Mouse (Mus musculus): ENCODE measurements around the gene Hoxa10. TPM values are rescaled to one million over a fixed set of nuclear protein-coding genes. Genes with fewer than 3 reads are reported as not detected.

Hoxa10 gene
- polyA plus RNA-seq, 1 experiment from 2014 or later: not detected

GRCm38 (mm10) chr6:52236806-52237205 lies 3.8 kb downstream of the Hoxa10 start:
- no peak for ATAC-seq (replicated peaks; ENCODE audit: low FRiP score)
- DNase-seq (ENCODE audit: low spot score): peak; percentile 24
- Histone ChIP-seq H3K9ac (ENCODE audit: low read length) (no peak overlapping the region), H3K4me2 (ENCODE audit: low read depth, low read length, severe bottlenecking) (no peak overlapping the region), H3K36me3 (ENCODE audit: control insufficient read depth, insufficient read depth, low read length) (no peaks in the 10 kb centered on the region), H3K27me3 (ENCODE audit: control insufficient read depth, insufficient read depth, low read length) (peaks cover 95% of the 10 kb centered on the region), H3K4me1 (replicated peaks; ENCODE audit: control insufficient read depth, insufficient read depth, low read length) (0 out of 2 replicates have a peak, but pooled peaks cover 3% of the 10 kb centered on the region), H3K9me3 (ENCODE audit: control insufficient read depth, low read length) (no peaks in the 10 kb centered on the region), H3K4me3 (ENCODE audit: low read depth, low read length) (no peak overlapping the region), H3K27ac (ENCODE audit: low read depth, low read length) (no peak overlapping the region)
- WGBS: 4% methylated on average over 3 of the region's 3 CpGs

DNA sequence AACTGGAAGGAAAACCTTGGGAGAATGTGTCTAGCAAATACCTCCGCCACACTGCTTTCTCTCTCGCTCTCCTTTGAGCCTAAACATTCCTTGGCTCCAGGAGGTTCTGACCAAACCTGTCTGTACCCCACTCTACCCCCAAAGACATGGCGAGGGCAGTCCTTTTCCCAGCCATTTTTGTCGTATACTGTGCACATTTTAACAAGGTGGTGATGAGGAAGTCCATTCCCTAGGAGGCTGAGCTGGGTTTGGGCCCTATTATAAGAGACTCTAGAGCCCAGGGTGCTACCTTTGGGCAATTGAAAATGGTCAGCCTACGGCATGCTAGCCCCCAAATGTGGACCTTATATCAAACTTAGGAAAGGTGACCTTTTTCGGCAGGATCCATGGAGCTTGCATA lies 4.8 kb downstream of the Hoxa10 start:
- H3K4me2 ChIP-seq (ENCODE audit: low read depth, low read length, severe bottlenecking): no peak overlapping the region
- 16% methylated on average over 6 of the region's 6 CpGs for WGBS

GRCm38 (mm10) chr6:52235267-52235666 lies 5.4 kb downstream of the Hoxa10 start:
- ATAC-seq (replicated peaks; ENCODE audit: low FRiP score) (no peak), DNase-seq (ENCODE audit: low spot score) (no peak)
- Histone ChIP-seq H3K27me3 (ENCODE audit: control insufficient read depth, insufficient read depth, low read length) (peaks cover 93% of the 10 kb centered on the region), H3K9me3 (ENCODE audit: control insufficient read depth, low read length) (no peaks in the 10 kb centered on the region), H3K4me1 (replicated peaks; ENCODE audit: control insufficient read depth, insufficient read depth, low read length) (0 out of 2 replicates have a peak, but pooled peaks cover 3% of the 10 kb centered on the region), H3K4me3 (ENCODE audit: low read depth, low read length) (no peak overlapping the region), H3K9ac (ENCODE audit: low read length) (no peak overlapping the region), H3K4me2 (ENCODE audit: low read depth, low read length, severe bottlenecking) (no peak overlapping the region), H3K27ac (ENCODE audit: low read depth, low read length) (no peak overlapping the region), H3K36me3 (ENCODE audit: control insufficient read depth, insufficient read depth, low read length) (no peaks in the 10 kb centered on the region)
- 34% methylated on average over 9 of the region's 9 CpGs for WGBS

More for the DNA sequence above, 4.8 kb downstream of the Hoxa10 start:
- no peak overlapping the region for H3K4me3 ChIP-seq (ENCODE audit: low read depth, low read length)
- 0 out of 2 replicates have a peak, but pooled peaks cover 3% of the 10 kb centered on the region for H3K4me1 ChIP-seq (replicated peaks; ENCODE audit: control insufficient read depth, insufficient read depth, low read length)
- ATAC-seq (replicated peaks; ENCODE audit: low FRiP score) (no peak), DNase-seq (ENCODE audit: low spot score) (peak; percentile 44)
- no peak overlapping the region for H3K27ac ChIP-seq (ENCODE audit: low read depth, low read length)
- no peaks in the 10 kb centered on the region for H3K9me3 ChIP-seq (ENCODE audit: control insufficient read depth, low read length)
- peaks cover 93% of the 10 kb centered on the region for H3K27me3 ChIP-seq (ENCODE audit: control insufficient read depth, insufficient read depth, low read length)
- no peak overlapping the region for H3K9ac ChIP-seq (ENCODE audit: low read length)
- H3K36me3 ChIP-seq (ENCODE audit: control insufficient read depth, insufficient read depth, low read length): no peaks in the 10 kb centered on the region

GRCm38 (mm10) chr6:52234428-52235140 lies 6.1 kb downstream of the Hoxa10 start:
- ATAC-seq (replicated peaks; ENCODE audit: low FRiP score) (no peak), DNase-seq (ENCODE audit: low spot score) (peak; percentile 57)
- H3K4me1 ChIP-seq (replicated peaks; ENCODE audit: control insufficient read depth, insufficient read depth, low read length): 0 out of 2 replicates have a peak, but pooled peaks cover 3% of the 10 kb centered on the region
- H3K36me3 ChIP-seq (ENCODE audit: control insufficient read depth, insufficient read depth, low read length): no peaks in the 10 kb centered on the region
- WGBS: 1% methylated on average over 64 of the region's 68 CpGs
- no peak overlapping the region for H3K9ac ChIP-seq (ENCODE audit: low read length)
- H3K27ac ChIP-seq (ENCODE audit: low read depth, low read length): no peak overlapping the region
- H3K27me3 ChIP-seq (ENCODE audit: control insufficient read depth, insufficient read depth, low read length): peaks cover 93% of the 10 kb centered on the region
- H3K4me2 ChIP-seq (ENCODE audit: low read depth, low read length, severe bottlenecking): no peak overlapping the region
- H3K9me3 ChIP-seq (ENCODE audit: control insufficient read depth, low read length): no peaks in the 10 kb centered on the region
- no peak overlapping the region for H3K4me3 ChIP-seq (ENCODE audit: low read depth, low read length)

DNA sequence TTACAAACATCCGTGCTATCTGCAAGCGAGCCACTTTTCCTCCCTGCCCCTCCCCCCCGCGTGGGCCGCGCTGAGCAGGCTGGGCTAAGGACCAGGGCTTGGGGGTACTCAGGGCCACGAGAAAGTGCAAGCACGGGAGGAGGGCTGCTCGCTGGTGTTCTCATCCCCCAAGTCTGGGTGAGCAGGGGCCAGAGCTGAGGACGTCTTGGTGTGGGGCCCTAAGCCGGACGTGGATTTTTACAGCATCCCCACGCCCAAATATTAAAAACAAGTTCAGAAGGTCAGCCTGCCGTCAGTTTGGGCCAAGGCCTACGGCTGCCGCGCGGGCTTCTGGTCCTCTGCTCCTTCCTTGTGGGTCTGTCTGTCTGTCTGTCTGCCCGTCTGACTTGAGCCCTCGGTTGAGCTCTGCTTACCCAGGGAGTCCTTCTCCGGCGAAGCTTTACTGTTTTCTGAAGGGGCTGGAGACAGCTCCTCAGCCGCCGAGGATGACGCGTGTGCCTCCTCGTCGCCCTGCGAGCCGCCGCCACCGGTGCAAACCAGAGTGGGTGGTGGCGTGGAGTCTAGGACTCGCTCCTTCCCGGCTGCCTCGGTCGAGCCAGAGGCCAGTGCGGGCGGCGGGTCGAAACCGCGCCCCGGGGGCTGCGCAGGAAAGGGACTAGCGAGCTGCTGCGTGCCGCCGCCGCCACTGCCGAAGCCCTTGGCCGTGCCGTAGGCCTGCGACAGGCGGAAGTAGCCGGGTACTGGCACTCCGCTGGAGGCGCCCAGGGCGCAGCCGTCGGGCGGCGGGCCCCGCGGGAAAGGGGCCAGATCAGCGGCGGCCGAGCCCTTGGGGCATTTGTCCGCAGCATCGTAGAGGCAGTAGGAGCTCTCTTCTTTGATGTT lies 6.9 kb downstream of the Hoxa10 start:
- no peak overlapping the region for H3K27ac ChIP-seq (ENCODE audit: low read depth, low read length)
- H3K4me1 ChIP-seq (replicated peaks; ENCODE audit: control insufficient read depth, insufficient read depth, low read length): 0 out of 2 replicates have a peak, but pooled peaks cover 3% of the 10 kb centered on the region
- H3K36me3 ChIP-seq (ENCODE audit: control insufficient read depth, insufficient read depth, low read length): no peaks in the 10 kb centered on the region
- WGBS: under 1% methylated on average over 70 of the region's 70 CpGs
- no peaks in the 10 kb centered on the region for H3K9me3 ChIP-seq (ENCODE audit: control insufficient read depth, low read length)
- ATAC-seq (replicated peaks; ENCODE audit: low FRiP score) (no peak), DNase-seq (ENCODE audit: low spot score) (peak; percentile 64)
- H3K27me3 ChIP-seq (ENCODE audit: control insufficient read depth, insufficient read depth, low read length): peaks cover 95% of the 10 kb centered on the region
- H3K4me2 ChIP-seq (ENCODE audit: low read depth, low read length, severe bottlenecking): no peak overlapping the region
- H3K9ac ChIP-seq (ENCODE audit: low read length): no peak overlapping the region
- H3K4me3 ChIP-seq (ENCODE audit: low read depth, low read length): no peak overlapping the region

DNA sequence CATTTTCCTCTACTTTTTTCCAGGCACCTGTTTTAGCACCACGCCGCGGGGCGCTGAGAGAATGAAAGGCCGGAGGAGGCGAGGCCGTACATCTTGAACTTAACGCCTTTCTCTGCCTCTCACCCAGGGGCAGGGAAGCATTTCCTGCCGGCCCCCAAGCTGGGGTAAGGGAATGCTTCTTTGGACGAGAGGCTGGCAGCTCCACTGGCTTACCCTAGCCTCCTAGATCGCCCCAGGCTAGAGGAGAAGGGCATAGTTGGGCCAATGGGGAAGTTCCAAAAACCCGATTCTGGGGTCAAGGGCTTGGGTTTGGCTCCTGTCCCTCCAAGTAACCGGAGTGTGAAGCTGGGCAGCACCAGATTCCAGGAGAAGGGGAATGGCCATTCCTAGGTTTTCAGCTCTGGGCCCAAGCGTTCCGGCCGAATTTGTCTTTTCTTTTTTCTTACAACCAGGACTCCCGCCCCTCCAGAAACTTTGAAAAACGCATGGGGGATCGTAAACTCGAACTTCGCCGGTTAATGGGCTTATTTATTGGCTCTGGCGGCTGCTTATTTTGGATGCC lies 7.6 kb downstream of the Hoxa10 start:
- ATAC-seq (replicated peaks; ENCODE audit: low FRiP score) (no peak), DNase-seq (ENCODE audit: low spot score) (peak; percentile 53)
- Histone ChIP-seq H3K9ac (ENCODE audit: low read length) (no peak overlapping the region), H3K27me3 (ENCODE audit: control insufficient read depth, insufficient read depth, low read length) (peaks cover 96% of the 10 kb centered on the region), H3K4me1 (replicated peaks; ENCODE audit: control insufficient read depth, insufficient read depth, low read length) (0 out of 2 replicates have a peak, but pooled peaks cover 3% of the 10 kb centered on the region), H3K4me3 (ENCODE audit: low read depth, low read length) (no peak overlapping the region), H3K27ac (ENCODE audit: low read depth, low read length) (no peak overlapping the region), H3K36me3 (ENCODE audit: control insufficient read depth, insufficient read depth, low read length) (no peaks in the 10 kb centered on the region), H3K9me3 (ENCODE audit: control insufficient read depth, low read length) (no peaks in the 10 kb centered on the region), H3K4me2 (ENCODE audit: low read depth, low read length, severe bottlenecking) (no peak overlapping the region)
- WGBS: 3% methylated on average over 23 of the region's 23 CpGs

GRCm38 (mm10) chr6:52232568-52232965 lies 8.1 kb downstream of the Hoxa10 start:
- no peak overlapping the region for H3K9ac ChIP-seq (ENCODE audit: low read length)
- ATAC-seq (replicated peaks; ENCODE audit: low FRiP score): no peak
- no peaks in the 10 kb centered on the region for H3K9me3 ChIP-seq (ENCODE audit: control insufficient read depth, low read length)
- WGBS: under 1% methylated on average over 18 of the region's 18 CpGs
- H3K4me3 ChIP-seq (ENCODE audit: low read depth, low read length): no peak overlapping the region
- DNase-seq (ENCODE audit: low spot score): peak; percentile 66
- no peak overlapping the region for H3K27ac ChIP-seq (ENCODE audit: low read depth, low read length)
- no peak overlapping the region for H3K4me2 ChIP-seq (ENCODE audit: low read depth, low read length, severe bottlenecking)
- H3K4me1 ChIP-seq (replicated peaks; ENCODE audit: control insufficient read depth, insufficient read depth, low read length): 0 out of 2 replicates have a peak, but pooled peaks cover 3% of the 10 kb centered on the region
- no peaks in the 10 kb centered on the region for H3K36me3 ChIP-seq (ENCODE audit: control insufficient read depth, insufficient read depth, low read length)
- peaks cover 96% of the 10 kb centered on the region for H3K27me3 ChIP-seq (ENCODE audit: control insufficient read depth, insufficient read depth, low read length)

GRCm38 (mm10) chr6:52231885-52232567 lies 8.6 kb downstream of the Hoxa10 start:
- DNase-seq (ENCODE audit: low spot score) (peak; percentile 65), ATAC-seq (replicated peaks; ENCODE audit: low FRiP score) (no peak)
- WGBS: 1% methylated on average over 18 of the region's 18 CpGs
- Histone ChIP-seq H3K36me3 (ENCODE audit: control insufficient read depth, insufficient read depth, low read length) (no peaks in the 10 kb centered on the region), H3K27ac (ENCODE audit: low read depth, low read length) (no peak overlapping the region), H3K27me3 (ENCODE audit: control insufficient read depth, insufficient read depth, low read length) (peaks cover 96% of the 10 kb centered on the region), H3K4me1 (replicated peaks; ENCODE audit: control insufficient read depth, insufficient read depth, low read length) (0 out of 2 replicates have a peak, but pooled peaks cover 3% of the 10 kb centered on the region), H3K9ac (ENCODE audit: low read length) (no peak overlapping the region), H3K4me3 (ENCODE audit: low read depth, low read length) (no peak overlapping the region), H3K9me3 (ENCODE audit: control insufficient read depth, low read length) (no peaks in the 10 kb centered on the region), H3K4me2 (ENCODE audit: low read depth, low read length, severe bottlenecking) (no peak overlapping the region)

Measured in forebrain, embryonic 11.5 days (tissue).